Mouse (Mus musculus) urinary bladder, postnatal 14 days (tissue): ENCODE measurements at regions not wholly inside any gene's neighbourhood (a gene's known extent, or its start where the extent isn't known, plus 50 kb on each side); places are given as distances from the start of the nearest gene placed in this dataset.

Experiments used
- DNase-seq: peaks from one replicate; pipeline ENCODE4 v3.0.0; 2021; ENCODE audit warnings: low spot score

DNA sequence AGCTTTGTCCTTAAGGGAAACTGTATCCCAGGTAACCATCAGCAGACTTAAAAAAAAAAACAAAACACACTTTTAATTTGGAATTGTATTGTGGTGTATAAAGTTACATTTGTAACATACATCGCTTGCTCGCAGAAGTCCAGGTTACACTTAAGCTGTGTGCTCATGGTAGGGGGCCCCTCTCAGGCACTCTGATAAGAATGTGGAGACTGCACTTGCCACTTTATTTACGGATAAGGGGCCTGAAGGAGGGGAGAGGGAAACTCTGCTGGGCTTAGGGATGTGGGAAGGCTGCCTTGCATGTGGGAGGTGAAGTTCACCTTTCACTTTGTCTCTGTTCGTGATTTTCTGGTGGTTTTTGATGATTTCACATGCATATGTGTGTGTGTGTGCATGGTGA, 58.7 kb downstream of the Ccdc185 start:
- no peak for DNase-seq

DNA sequence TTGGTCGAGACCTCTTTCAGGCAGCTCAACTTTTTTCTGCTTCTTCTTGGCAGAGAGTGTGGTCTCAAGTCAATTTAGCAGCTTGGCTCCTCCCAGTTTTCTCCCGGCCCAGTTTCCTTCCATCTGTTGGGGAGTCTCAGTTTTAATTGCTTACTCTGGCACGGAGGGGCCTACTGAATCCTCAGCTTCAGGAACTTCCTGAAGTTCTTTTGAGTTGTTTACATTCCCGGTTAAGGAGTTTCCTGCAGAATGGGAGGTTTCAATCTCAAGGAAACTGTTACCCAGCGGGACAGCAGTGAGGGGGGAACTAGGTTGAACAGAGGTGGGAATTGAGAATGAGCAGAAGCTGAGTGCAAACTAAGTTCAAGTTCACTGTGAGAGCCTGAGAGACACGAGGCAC, 59.2 kb downstream of the Ccdc185 start:
- no peak for DNase-seq

DNA sequence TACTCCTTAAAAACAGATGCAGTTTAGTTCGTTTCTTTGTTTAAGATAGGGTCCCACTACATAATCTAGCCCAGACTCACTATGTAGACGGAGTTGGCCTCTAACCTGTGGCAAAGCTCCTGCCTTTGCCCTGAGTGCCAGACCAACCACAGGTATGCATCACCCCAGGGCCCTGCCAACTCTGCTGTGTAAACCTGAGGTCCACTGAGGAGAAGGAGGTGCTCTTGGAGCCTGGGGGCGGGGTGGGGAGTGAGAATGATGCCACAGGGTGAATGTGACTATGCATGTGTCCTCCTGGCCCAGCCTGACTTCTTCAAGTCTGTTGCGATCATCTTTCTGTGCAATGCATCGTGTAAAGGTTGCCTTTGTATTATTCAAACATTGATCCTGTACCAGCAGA, 61.8 kb downstream of the Ccdc185 start:
- no peak for DNase-seq

DNA sequence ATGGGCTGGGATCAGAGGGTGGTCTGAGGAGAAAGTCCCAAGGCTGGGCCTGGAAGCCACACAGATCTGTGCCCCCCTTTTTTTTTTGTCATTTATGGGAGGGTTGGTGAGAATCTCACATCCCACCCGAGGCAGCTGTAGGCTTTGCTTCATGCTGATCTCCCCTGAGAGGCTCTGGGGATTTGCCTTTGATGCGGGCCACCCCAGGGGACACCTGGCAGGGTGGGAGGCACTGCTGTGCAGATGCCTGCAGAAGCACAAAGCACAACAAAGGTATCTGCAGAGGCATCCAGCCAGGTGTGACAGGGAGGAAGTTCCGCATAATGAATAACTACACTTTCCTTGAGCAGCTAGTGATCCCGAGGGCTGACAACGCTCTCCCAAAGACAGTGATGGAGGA, 62.7 kb downstream of the Ccdc185 start:
- DNase-seq, result no peak

DNA sequence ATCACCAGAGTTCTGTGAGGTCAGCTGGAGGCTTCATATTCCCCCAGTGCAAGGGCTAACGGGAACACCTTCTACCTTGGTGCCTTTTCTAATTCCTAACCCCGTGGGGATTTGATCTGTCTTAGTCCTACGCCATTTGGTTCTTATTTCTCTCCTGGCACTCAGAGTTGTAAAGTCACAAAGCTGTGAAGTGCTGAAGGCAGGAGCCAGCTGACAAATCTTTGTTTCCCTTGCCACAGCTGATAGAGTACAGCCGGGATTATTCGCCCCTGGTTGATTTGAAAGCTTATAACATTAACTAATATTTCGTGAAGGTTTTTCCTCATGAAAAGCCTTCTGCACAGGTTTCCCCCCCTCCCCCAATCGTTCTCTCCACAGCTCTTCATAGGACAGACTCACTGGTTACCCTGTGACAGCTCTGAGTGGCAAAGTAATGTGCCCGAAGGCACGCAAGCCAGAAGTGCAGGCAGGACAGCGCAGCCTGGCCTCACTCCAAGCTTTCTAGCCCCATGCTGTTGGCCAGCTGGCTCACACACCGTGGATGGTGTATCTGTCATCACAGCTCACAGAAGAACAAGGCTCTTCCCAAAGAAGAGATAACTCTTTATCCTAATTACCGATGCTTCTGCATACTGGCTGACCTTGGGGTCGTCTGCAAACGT, 66.3 kb downstream of the Ccdc185 start:
- DNase-seq, result peak; percentile 44
